Mouse (Mus musculus) neural tube, embryonic 14.5 days (tissue): ENCODE data around the gene Dctn1. TPM values are rescaled to one million over a fixed set of nuclear protein-coding genes. Genes with fewer than 3 reads are reported as not detected.

Experiments
- ATAC-seq: fragments of 200-750 bp; cut with Nextera tagmentation; 2 replicates; pipeline ENCODE4 v1.8.0; 2017; ENCODE audit warnings: low read depth, mild to moderate bottlenecking, moderate TSS enrichment, moderate library complexity
- H3K27ac ChIP-seq: fragments of 300-500 bp; sonication (generic); 2 replicates; pipeline ENCODE4 v1.5.1; 2014; ENCODE audit warnings: low read depth, mild to moderate bottlenecking, control low read depth, low read length, moderate library complexity, mixed read lengths
- H3K27me3 ChIP-seq: fragments of 300-500 bp; sonication (generic); 2 replicates; pipeline ENCODE4 v1.6.1; 2014; ENCODE audit warnings: low read length; ENCODE audit not compliant: control insufficient read depth, insufficient read depth
- H3K36me3 ChIP-seq: fragments of 300-500 bp; sonication (generic); 2 replicates; pipeline ENCODE4 v1.6.1; 2014; ENCODE audit warnings: low read length, mixed read lengths; ENCODE audit not compliant: control insufficient read depth, insufficient read depth
- H3K4me1 ChIP-seq: fragments of 300-500 bp; sonication (generic); 2 replicates; pipeline ENCODE4 v1.6.1; 2014; ENCODE audit warnings: low read length; ENCODE audit not compliant: control insufficient read depth, insufficient read depth
- H3K4me2 ChIP-seq: fragments of 300-500 bp; sonication (generic); 2 replicates; pipeline ENCODE4 v1.6.1; 2014; ENCODE audit warnings: mild to moderate bottlenecking, low read depth, low read length, control low read depth
- H3K4me3 ChIP-seq: fragments of 300-500 bp; sonication (generic); 2 replicates; pipeline ENCODE4 v1.5.1; 2014; ENCODE audit warnings: low read depth, low read length, control low read depth, mixed read lengths
- H3K9ac ChIP-seq: fragments of 300-500 bp; sonication (generic); replicated peaks from 2 replicates; pipeline ENCODE4 v1.6.1; 2014; ENCODE audit warnings: low read depth, mild to moderate bottlenecking, control low read depth, low read length, mixed read lengths
- H3K9me3 ChIP-seq: fragments of 300-500 bp; sonication (generic); 2 replicates; pipeline ENCODE4 v1.6.1; 2016; ENCODE audit warnings: low read length; ENCODE audit not compliant: control insufficient read depth
- WGBS: fragments of 180-500 bp; shearing (Covaris S2); extraction: QIAGEN DNeasy Blood & Tissue Kit; methylation state at CpG from one replicate; pipeline ENCODE4 v1.1.7; 2014; 5-methylcytosine and 5-hydroxymethylcytosine counted together
- polyA plus RNA-seq: library from polyadenylated mRNA; unstranded; fragments of >200 nt; fragmentation: Nextera tagmentation; extraction: Ambion mirVana; gene quantifications from 2 replicates; pipeline ENCODE4 v1.2.1, GENCODE M21; 2014

The Dctn1 gene
- polyA plus RNA-seq, 1 experiment from 2014 or later = 122 TPM

- Histone ChIP-seq H3K4me3 (peak overlapping the region; percentile 33), H3K27me3 (no peaks in the 10 kb centered on the region), H3K4me1 (peaks cover 9% of the 10 kb centered on the region), H3K4me2 (peak overlapping the region; percentile 78), H3K9ac (peak overlapping the region; percentile 55), H3K36me3 (no peaks in the 10 kb centered on the region), H3K27ac (0 out of 2 replicates have a peak overlapping the region, but pooled peaks have one; percentile 28), H3K9me3 (no peaks in the 10 kb centered on the region)
- ATAC-seq = 0 out of 2 replicates have a peak, but pooled peaks have one; percentile 7
- 5% methylated on average over 41 of the region's 41 CpGs for WGBS
Observed at GRCm38 (mm10) chr6:83142211-83142731, 23.4 kb upstream of the Dctn1 start.

GRCm38 (mm10) chr6:83142886-83143285 is 22.8 kb upstream of the Dctn1 start:
- no peaks in the 10 kb centered on the region for H3K27me3 ChIP-seq
- H3K36me3 ChIP-seq = no peaks in the 10 kb centered on the region
- WGBS = 39% methylated on average over 11 of the region's 11 CpGs
- peak overlapping the region; percentile 78; the same call in 1 of the 2 replicates for H3K4me2 ChIP-seq
- H3K27ac ChIP-seq = no peak overlapping the region
- H3K9ac ChIP-seq = no peak overlapping the region
- no peaks in the 10 kb centered on the region for H3K9me3 ChIP-seq
- H3K4me1 ChIP-seq = peaks cover 9% of the 10 kb centered on the region
- H3K4me3 ChIP-seq = no peak overlapping the region
- ATAC-seq = peak; percentile 39; the same call in 1 of the 2 replicates

GRCm38 (mm10) chr6:83145209-83145608 is 20.5 kb upstream of the Dctn1 start:
- Histone ChIP-seq H3K4me1 (peaks cover 9% of the 10 kb centered on the region), H3K9ac (no peak overlapping the region), H3K36me3 (no peaks in the 10 kb centered on the region), H3K4me3 (no peak overlapping the region), H3K27ac (no peak overlapping the region), H3K27me3 (no peaks in the 10 kb centered on the region), H3K4me2 (no peak overlapping the region), H3K9me3 (no peaks in the 10 kb centered on the region)
- no peak for ATAC-seq
- 78% methylated on average over 2 of the region's 2 CpGs for WGBS

- Histone ChIP-seq H3K9me3 (no peaks in the 10 kb centered on the region), H3K9ac (no peak overlapping the region), H3K4me2 (no peak overlapping the region), H3K4me1 (peaks cover 9% of the 10 kb centered on the region), H3K36me3 (no peaks in the 10 kb centered on the region), H3K27me3 (no peaks in the 10 kb centered on the region), H3K4me3 (no peak overlapping the region), H3K27ac (no peak overlapping the region)
- ATAC-seq = no peak
- 72% methylated on average over 9 of the region's 9 CpGs for WGBS
Observed at GRCm38 (mm10) chr6:83145805-83146204, 19.9 kb upstream of the Dctn1 start.

DNA sequence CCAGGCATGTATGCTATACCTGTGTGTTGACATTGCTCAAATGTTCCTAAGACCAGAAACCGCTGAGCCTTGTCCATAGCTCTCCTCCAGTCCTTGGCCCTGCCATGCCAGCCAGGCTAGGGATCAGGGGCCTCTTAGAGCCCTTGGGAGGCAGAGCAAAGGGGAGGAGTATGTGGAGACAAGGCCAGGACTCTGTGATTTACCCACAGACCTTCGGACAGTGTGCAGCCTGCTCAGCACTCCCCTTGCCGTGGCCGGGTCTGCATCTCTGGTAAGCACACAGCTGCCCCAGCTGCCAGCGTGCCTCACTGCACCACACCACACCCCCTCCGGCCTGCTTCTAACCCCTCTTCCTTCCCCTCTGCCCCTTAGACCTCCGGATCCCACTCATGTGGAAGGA is 18.4 kb upstream of the Dctn1 start:
- no peak overlapping the region for H3K9ac ChIP-seq
- ATAC-seq = no peak
- H3K4me1 ChIP-seq = peaks cover 3% of the 10 kb centered on the region
- H3K9me3 ChIP-seq = no peaks in the 10 kb centered on the region
- H3K27ac ChIP-seq = no peak overlapping the region
- no peak overlapping the region for H3K4me3 ChIP-seq
- 54% methylated on average over 7 of the region's 7 CpGs for WGBS
- H3K4me2 ChIP-seq = no peak overlapping the region
- H3K27me3 ChIP-seq = no peaks in the 10 kb centered on the region
- no peaks in the 10 kb centered on the region for H3K36me3 ChIP-seq

GRCm38 (mm10) chr6:83151721-83152120 is 14.0 kb upstream of the Dctn1 start:
- H3K9ac ChIP-seq = no peak overlapping the region
- no peaks in the 10 kb centered on the region for H3K9me3 ChIP-seq
- H3K27ac ChIP-seq = no peak overlapping the region
- ATAC-seq = no peak
- H3K36me3 ChIP-seq = peaks cover 3% of the 10 kb centered on the region; the same call in 1 of the 2 replicates
- no peak overlapping the region for H3K4me2 ChIP-seq
- WGBS = 37% methylated on average over 8 of the region's 8 CpGs
- 0 out of 2 replicates have a peak, but pooled peaks cover 7% of the 10 kb centered on the region for H3K4me1 ChIP-seq
- H3K4me3 ChIP-seq = no peak overlapping the region
- H3K27me3 ChIP-seq = no peaks in the 10 kb centered on the region

- H3K9me3 ChIP-seq = no peaks in the 10 kb centered on the region
- no peak overlapping the region for H3K27ac ChIP-seq
- peaks cover 3% of the 10 kb centered on the region; the same call in 1 of the 2 replicates for H3K36me3 ChIP-seq
- no peaks in the 10 kb centered on the region for H3K27me3 ChIP-seq
- H3K4me3 ChIP-seq = no peak overlapping the region
- H3K4me2 ChIP-seq = no peak overlapping the region
- no peak for ATAC-seq
- H3K4me1 ChIP-seq = 0 out of 2 replicates have a peak, but pooled peaks cover 7% of the 10 kb centered on the region
- 90% methylated on average over 12 of the region's 12 CpGs for WGBS
- H3K9ac ChIP-seq = no peak overlapping the region
Observed at GRCm38 (mm10) chr6:83153038-83153437, 12.7 kb upstream of the Dctn1 start.

GRCm38 (mm10) chr6:83153485-83153884 is 12.2 kb upstream of the Dctn1 start:
- no peak overlapping the region for H3K4me3 ChIP-seq
- H3K27me3 ChIP-seq = no peaks in the 10 kb centered on the region
- ATAC-seq = no peak
- peaks cover 3% of the 10 kb centered on the region; the same call in 1 of the 2 replicates for H3K36me3 ChIP-seq
- H3K27ac ChIP-seq = no peak overlapping the region
- no peak overlapping the region for H3K9ac ChIP-seq
- WGBS = 78% methylated on average over 5 of the region's 5 CpGs
- H3K4me2 ChIP-seq = no peak overlapping the region
- H3K9me3 ChIP-seq = no peaks in the 10 kb centered on the region
- H3K4me1 ChIP-seq = 0 out of 2 replicates have a peak, but pooled peaks cover 7% of the 10 kb centered on the region

DNA sequence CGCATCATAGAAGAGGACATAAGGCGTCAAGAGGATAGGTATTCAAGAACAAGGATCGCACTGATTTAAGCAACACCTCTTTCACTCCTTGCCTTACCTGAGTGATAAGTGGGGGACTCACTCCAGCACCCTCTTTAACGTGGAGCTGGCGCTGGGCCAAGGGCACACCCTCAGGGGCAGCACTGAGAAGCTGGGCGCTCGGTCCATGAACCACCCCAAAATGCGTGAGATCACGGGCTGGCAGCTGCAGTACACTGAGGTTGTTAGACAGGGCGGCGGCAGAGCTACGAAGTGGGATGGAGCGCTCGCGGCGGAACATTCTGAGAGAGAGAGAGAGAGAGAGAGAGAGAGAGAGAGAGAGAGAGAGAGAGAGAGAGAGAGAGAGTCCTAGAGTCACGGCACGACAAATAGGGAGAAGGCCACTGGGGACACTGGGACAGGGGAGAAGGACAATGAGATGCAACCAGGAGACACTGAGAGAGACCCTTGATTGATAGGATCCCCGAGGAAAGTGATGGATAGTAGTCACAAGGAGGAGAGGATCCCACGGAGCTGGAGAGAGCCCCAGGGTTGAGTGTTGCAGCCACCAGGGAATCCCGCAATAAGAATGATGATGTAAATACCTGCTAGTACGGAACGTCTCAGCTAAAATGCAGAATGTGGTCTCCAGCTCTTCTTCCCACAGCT is 10.0 kb upstream of the Dctn1 start:
- Histone ChIP-seq H3K4me2 (peak overlapping the region; percentile 57), H3K36me3 (peaks cover 3% of the 10 kb centered on the region; the same call in 1 of the 2 replicates), H3K4me1 (0 out of 2 replicates have a peak, but pooled peaks cover 7% of the 10 kb centered on the region), H3K9me3 (no peaks in the 10 kb centered on the region), H3K27ac (peak overlapping the region; percentile 4; the same call in 1 of the 2 replicates), H3K4me3 (peak overlapping the region; percentile 50), H3K27me3 (peaks cover 5% of the 10 kb centered on the region), H3K9ac (peak overlapping the region; percentile 39)
- ATAC-seq = peak; percentile 48
- WGBS = 8% methylated on average over 23 of the region's 23 CpGs
